Mouse (Mus musculus) ES-Bruce4 (cell line): ENCODE data around the gene Hoxd10. TPM values are rescaled to one million over a fixed set of nuclear protein-coding genes. Genes with fewer than 3 reads are reported as not detected.

Experiments used
- H3K27ac ChIP-seq: 2 replicates; pipeline ENCODE4 v1.5.1; 2012; ENCODE audit warnings: low read length, inconsistent platforms; ENCODE audit not compliant: insufficient read depth
- H3K27me3 ChIP-seq: 2 replicates; pipeline ENCODE4 v1.6.1; 2012; ENCODE audit warnings: mild to moderate bottlenecking, low read length, inconsistent platforms; ENCODE audit not compliant: control insufficient read depth, poor library complexity, insufficient read depth, severe bottlenecking
- H3K36me3 ChIP-seq: 2 replicates; pipeline ENCODE4 v1.6.1; 2012; ENCODE audit warnings: inconsistent platforms, mild to moderate bottlenecking, low read length, moderate library complexity; ENCODE audit not compliant: control insufficient read depth, poor library complexity, insufficient read depth, severe bottlenecking
- H3K4me1 ChIP-seq: one replicate; pipeline ENCODE4 v1.8.1; 2011; ENCODE audit warnings: low read length; ENCODE audit not compliant: control insufficient read depth, insufficient read depth
- H3K4me3 ChIP-seq: 2 replicates; pipeline ENCODE4 v1.5.1; 2011; ENCODE audit warnings: low read depth, mild to moderate bottlenecking, low read length
- H3K9ac ChIP-seq: 2 replicates; pipeline ENCODE4 v1.6.1; 2012; ENCODE audit warnings: low read depth, mild to moderate bottlenecking, inconsistent platforms; ENCODE audit not compliant: poor library complexity, severe bottlenecking
- H3K9me3 ChIP-seq: replicated peaks from 2 replicates; pipeline ENCODE4 v1.6.1; 2012; ENCODE audit warnings: mild to moderate bottlenecking, low read length, inconsistent platforms; ENCODE audit not compliant: control insufficient read depth, poor library complexity, insufficient read depth, severe bottlenecking
- CTCF ChIP-seq: IDR thresholded peaks from one replicate; pipeline ENCODE4 v1.8.1; 2011; ENCODE audit warnings: low read depth, low read length
- EP300 ChIP-seq: IDR thresholded peaks from 2 replicates; pipeline ENCODE4 v1.6.1; 2011; ENCODE audit warnings: low read depth, low read length; ENCODE audit not compliant: insufficient read depth
- POLR2A ChIP-seq: IDR thresholded peaks from one replicate; pipeline ENCODE4 v1.8.1; 2011; ENCODE audit warnings: low read length; ENCODE audit not compliant: insufficient read depth
- polyA plus RNA-seq: library from polyadenylated mRNA; stranded (reverse); fragments of >200 nt; gene quantifications from 2 replicates; pipeline ENCODE4 v1.2.4, GENCODE M21; 2011; ENCODE audit warnings: low read depth; ENCODE audit not compliant: missing spikeins, insufficient read depth, insufficient read length

Gene Hoxd10
- polyA plus RNA-seq, 1 experiment: not detected

- Histone ChIP-seq H3K36me3 (no peaks in the 10 kb centered on the region), H3K4me3 (peak overlapping the region; percentile 45), H3K9ac (peak overlapping the region; percentile 55), H3K27me3 (peaks cover 42% of the 10 kb centered on the region), H3K9me3 (no peaks in the 10 kb centered on the region), H3K4me1 (no peaks in the 10 kb centered on the region), H3K27ac (no peak overlapping the region)
- TF ChIP-seq EP300 (no peak), CTCF (no peak), POLR2A (no peak)
These were observed 23.1 kb upstream of the Hoxd10 start for GRCm38 (mm10) chr2:74668370-74669229.

GRCm38 (mm10) chr2:74669230-74669578 is 22.5 kb upstream of the Hoxd10 start:
- Histone ChIP-seq H3K4me3 (no peak overlapping the region), H3K27ac (no peak overlapping the region), H3K4me1 (peaks cover 2% of the 10 kb centered on the region), H3K36me3 (no peaks in the 10 kb centered on the region), H3K9me3 (no peaks in the 10 kb centered on the region), H3K9ac (no peak overlapping the region), H3K27me3 (peaks cover 45% of the 10 kb centered on the region)
- no peak for TF ChIP-seq POLR2A
- no peak for TF ChIP-seq EP300
- no peak for TF ChIP-seq CTCF

- TF ChIP-seq EP300: no peak
- TF ChIP-seq CTCF: no peak
- no peak for TF ChIP-seq POLR2A
- peaks cover 49% of the 10 kb centered on the region for H3K27me3 ChIP-seq
- H3K9ac ChIP-seq: no peak overlapping the region
- no peaks in the 10 kb centered on the region for H3K36me3 ChIP-seq
- no peaks in the 10 kb centered on the region for H3K9me3 ChIP-seq
- peaks cover 2% of the 10 kb centered on the region for H3K4me1 ChIP-seq
- H3K4me3 ChIP-seq: no peak overlapping the region
- H3K27ac ChIP-seq: no peak overlapping the region
These were observed 22.0 kb upstream of the Hoxd10 start for GRCm38 (mm10) chr2:74669650-74670235.

DNA sequence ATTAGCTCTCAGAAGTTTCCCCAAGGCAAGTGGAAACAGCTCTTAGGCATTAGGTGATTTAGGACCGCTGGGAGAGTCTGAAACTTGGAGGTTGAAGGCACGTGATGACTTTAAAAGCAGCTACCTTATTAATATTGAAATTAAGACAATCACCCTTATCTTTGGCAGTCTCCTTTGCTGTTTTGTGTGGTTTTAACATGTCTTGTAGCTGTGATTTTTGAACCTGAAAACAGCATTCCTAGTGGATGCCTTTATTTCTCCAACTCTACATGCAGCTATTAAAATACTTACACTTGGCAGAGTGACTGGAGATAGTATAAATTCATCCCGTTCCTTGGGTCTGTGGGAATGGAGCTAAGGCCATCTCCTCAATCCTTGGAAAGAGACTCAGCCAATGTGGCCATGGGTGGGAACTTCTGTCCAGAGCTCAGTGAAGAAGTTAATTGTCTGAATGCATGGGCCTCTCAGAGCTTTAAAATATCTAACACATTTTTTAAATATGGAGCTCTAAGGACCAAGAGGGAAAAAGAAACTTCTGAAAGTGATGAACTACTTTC is 21.0 kb upstream of the Hoxd10 start:
- TF ChIP-seq CTCF: no peak
- TF ChIP-seq POLR2A: no peak
- TF ChIP-seq EP300: no peak
- no peak overlapping the region for H3K27ac ChIP-seq
- H3K9me3 ChIP-seq: no peaks in the 10 kb centered on the region
- peaks cover 56% of the 10 kb centered on the region for H3K27me3 ChIP-seq
- peaks cover 2% of the 10 kb centered on the region for H3K4me1 ChIP-seq
- no peaks in the 10 kb centered on the region for H3K36me3 ChIP-seq
- H3K4me3 ChIP-seq: no peak overlapping the region
- no peak overlapping the region for H3K9ac ChIP-seq

- Histone ChIP-seq H3K9me3 (no peaks in the 10 kb centered on the region), H3K4me3 (no peak overlapping the region), H3K27ac (no peak overlapping the region), H3K4me1 (peaks cover 2% of the 10 kb centered on the region), H3K27me3 (peaks cover 62% of the 10 kb centered on the region), H3K9ac (no peak overlapping the region), H3K36me3 (no peaks in the 10 kb centered on the region)
- no peak for TF ChIP-seq CTCF
- TF ChIP-seq EP300: no peak
- no peak for TF ChIP-seq POLR2A
These were observed 19.9 kb upstream of the Hoxd10 start for GRCm38 (mm10) chr2:74671847-74672246.
